Mouse (Mus musculus) right cerebral cortex, postnatal 36 days (tissue): ENCODE data around the gene Klrb1f.
"Not testable (repeated sequence)": the region's sequence is repeated elsewhere in the genome, so short reads cannot be mapped to it uniquely, and the experiment has no call there.

Experiments
- DNase-seq, 2 experiments: peaks; one replicate each; pipeline ENCODE4 v3.0.0; 2022; ENCODE audit warnings: low spot score in 2 of 2, mixed read lengths in 1 of 2

Gene Klrb1f

DNA sequence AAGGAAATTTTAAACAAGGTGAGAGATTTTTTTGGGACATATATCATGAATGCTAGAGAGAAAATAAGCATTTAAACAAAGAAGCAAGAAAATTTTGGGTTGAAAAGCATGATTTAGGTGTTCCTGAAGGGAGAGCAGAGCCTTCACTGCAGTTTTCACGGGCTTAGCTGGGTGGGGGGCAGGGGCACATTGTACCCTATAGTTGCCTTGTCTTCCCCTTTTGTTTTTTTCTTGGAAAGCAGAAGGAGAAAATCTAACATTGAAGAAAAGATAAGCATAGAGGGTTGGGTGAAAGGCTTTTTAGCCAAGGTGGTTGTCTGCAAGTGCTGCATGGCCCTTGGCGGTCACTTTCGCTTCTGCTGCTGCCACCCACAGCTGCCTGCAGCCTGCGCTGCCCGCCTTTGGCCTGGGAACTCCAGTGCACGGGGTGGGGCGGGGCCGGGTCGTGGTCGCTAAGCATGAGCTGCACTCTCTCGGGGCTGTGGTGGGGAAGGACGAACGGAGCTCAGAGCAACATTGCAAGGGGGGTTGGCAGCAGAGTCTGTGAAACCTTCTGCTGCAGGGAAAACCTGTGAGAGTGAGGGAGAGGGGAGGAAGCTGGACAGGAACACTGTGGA is 3.3 kb downstream of the Klrb1f start:
- DNase-seq: no peak

DNA sequence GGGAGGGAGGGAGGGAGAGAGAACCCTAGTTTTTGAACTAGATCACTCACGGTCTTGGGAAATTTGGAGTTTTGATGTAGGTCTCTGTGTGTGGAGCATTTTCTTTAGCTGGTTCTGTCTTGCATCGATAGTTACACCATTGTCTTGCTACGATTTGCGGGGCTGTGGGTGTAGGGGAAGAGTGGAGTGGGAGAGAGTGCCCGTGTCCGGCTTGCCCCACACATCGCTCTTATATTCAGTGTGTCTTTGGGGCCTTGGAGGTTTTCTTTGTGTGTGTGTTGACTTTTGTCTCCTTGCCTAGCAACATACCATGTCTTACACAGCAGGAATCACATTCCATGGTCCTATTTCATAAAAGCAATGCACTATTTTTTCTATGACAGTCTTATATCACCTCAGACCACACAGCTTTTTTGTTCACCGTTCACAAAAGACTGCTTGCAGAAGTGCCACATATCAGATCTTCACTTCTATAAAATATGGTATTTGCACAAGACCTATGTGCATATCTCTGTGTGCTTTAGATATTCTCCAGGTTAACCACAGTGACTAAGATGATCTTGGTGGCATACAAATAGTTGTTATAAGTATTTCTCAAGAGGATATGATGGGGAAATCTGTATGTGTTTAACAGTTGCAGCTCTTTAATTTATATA is 4.0 kb downstream of the Klrb1f start:
- no peak for DNase-seq

DNA sequence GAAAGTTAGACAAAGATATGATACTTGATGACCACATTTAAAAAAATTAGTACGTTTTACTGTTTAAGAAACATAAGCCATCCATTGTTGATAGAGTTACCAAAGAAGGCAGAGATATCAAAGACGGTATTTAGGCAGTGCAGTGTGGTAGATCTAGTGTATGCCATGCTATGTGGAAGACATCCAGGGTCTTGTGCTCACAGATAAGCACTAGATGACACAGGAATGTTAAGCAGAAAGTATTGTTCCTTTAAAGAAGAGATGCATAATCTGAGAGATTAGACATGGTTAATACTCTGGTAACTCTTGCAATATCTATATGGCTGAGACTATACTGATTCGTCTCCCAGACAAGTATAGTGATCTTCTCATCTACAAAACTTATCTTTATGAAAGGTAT is 5.4 kb downstream of the Klrb1f start:
- DNase-seq: no peak

DNA sequence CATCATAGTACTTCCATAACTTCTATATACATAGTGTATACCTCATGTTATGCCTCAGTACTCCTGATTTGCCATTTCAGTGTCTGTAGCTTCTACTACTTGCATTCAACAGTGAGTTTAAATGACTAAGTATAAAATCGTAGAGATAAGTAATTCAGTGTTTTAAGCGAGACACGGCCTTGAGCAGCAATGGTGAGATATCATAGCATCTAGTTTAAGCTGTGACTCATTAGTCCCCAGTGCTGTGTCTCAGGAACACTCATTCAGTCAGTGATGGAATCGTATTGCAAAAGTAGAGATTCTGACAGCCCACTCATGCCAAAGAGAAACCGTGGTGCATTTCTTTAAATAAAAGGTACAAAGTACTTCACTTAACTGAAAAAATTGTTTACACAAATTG is 6.0 kb downstream of the Klrb1f start:
- DNase-seq: no peak

DNA sequence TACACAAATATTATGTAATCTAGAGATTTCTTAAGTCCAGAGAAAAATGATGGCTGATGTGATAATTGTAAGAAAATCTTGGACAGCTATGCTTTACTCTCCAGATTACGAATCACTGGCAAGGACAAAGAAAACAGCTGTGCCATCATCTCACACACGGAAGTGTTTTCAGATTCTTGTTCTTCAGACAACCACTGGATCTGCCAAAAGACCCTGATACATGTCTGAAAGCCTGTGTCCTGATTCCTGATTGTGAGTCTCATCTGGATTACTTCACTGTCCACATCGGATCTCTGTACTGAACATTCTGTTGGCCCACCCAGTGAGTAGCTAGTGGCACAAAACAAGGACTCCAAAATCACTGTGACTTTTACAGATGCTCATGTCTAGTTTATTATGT is 10.5 kb downstream of the Klrb1f start:
- no peak for DNase-seq

DNA sequence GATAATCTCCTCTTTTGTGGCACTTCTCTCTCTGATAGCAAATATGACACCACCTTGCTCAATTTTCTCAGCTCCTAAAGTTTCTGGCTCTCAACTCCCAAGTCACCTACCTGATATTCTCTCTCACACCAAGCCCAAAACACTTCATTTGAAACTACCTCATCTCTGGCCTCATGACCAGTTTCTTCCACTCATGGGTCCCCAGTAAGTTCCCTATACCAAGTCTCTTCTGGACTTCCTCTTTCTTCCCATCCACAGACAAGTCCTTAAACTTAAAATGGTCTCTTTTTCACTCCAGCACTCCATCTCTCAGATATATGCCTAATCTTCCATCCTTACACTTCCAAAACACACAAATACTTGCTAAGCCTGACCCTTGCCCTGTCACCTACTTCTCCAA is 12.3 kb downstream of the Klrb1f start:
- no peak for DNase-seq

DNA sequence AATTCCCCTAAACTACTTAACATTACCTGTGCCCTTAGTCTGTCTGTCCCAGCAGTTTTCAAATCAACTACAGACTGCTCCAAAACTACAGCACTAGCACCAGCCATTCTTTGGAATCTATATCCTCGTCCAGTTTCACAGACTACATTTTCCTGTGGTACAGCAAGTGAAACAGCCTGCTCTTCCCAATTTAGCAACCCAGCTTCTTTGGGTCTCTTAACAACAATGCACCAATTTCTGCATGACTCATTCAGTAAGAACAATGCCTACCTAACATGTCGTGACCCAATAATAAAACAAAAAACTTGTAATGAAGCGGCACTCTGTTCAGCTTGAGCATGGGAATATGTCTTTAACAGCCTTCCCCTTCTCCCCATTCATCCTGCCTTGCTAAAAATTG is 19.7 kb downstream of the Klrb1f start:
- peak in 1 of 2 experiments; percentile 2 for DNase-seq

DNA sequence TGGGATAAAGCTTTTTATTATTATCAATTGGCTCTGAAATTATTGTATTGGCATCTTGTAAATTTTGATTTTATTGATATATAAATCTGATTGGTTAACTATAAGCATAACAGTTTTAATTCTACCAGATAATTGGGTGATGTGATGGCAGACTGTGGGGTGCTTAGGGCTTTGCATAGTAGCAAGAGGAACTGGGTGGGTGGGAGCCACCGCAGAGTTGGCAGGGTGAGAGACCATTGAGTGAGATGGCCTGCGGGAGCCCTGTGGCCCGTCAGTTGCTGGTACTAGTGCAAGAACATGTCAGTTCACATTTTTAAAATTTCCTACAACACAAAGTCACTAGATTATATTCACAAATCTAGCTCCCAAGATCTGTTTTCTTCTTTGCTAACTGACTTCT is 20.2 kb downstream of the Klrb1f start:
- no peak for DNase-seq

DNA sequence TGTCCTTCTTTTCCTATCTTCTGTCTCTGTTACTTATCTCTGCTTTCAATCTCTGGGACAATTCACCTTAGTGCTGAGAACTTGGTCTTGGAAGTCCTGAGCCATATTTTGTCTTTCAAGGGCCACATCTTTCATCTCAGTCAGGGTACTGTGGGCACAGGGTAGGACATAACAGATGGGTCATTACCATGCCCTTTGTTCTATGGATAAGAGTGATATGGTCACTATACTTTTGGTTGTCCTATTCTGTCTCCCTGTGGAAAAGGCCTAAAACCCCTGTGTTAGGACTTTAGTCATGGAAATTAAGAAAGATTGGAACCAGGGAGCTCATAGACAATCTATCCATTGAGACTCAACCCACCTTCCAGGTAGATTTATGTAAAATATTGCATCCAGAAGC is 20.8 kb downstream of the Klrb1f start:
- DNase-seq: no peak

DNA sequence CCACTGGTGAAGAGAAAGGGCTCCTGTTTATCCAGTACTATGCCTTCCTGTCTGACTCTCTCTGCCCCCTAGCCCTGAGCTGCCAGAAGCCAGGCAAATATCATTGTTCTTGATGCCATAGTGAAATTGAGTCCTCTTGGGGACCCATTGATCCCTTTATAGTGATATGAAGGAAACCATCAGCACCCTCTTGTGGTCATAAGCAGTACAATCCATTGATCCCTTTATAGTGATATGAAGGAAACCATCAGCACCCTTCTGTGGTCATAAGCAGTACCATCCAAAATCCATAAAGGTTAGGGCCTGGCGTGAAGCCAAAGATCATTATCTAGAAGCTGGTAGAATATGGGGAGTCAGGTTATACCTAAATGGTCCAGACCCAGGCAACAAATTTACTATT is 21.3 kb downstream of the Klrb1f start:
- DNase-seq: peak; percentile 5

DNA sequence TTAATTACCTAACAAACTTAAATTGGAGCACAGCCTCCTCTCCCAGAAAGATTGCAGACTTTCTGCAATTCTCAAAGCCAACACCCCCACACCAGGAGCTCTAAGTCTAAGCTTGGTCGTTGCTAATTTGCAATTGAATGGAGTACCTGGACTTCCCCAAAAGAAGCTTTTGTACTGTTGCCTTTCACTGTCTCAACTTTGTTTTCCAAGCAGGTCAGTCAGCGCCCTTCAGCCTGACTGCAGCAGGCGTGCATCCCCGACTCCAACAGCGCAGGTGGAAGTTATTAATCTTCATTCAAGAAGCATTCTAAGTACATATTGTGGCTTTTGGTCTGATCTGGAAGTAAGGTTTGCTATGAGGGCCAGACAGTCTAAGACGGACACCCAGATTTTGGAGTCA is 39.4 kb downstream of the Klrb1f start:
- DNase-seq: no peak

DNA sequence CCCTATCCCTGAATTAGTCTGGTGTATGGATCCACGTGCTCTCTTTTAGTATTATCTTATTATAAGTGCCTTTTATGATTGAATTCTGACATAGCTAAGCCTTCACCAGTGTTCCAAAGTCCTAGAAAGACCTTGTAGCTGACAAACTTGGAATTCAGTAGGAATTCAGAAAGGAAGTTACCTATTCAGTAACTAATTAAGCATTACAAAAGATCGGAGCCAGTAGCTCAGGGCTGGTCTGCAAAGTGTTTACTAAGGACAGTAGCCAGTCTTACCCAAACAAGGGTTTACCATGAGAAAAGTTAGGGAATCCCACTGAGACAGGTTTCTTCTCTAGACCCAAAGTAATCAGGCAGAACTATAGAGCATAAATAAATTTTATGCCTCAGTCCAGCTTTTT is 40.3 kb downstream of the Klrb1f start:
- not testable (repeated sequence) for DNase-seq

DNA sequence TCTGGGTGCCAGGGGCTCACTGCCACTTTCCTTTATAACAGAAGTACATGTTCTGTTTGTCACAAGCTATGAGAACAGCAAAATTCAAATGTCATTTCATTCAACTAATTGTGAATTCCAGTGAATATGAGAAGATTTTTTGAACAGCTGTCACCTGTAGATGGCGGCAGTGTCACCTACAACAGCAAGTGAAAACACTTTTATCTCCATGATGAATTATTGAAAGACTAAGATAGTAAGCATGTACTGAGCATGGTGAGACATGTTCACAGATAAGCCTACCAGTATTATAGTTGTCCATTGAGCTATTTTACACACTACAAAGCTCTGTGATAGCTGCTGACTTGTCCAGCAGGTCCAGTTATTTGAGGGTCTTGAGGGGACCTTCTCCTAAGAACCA is 42.5 kb downstream of the Klrb1f start:
- DNase-seq: no peak

DNA sequence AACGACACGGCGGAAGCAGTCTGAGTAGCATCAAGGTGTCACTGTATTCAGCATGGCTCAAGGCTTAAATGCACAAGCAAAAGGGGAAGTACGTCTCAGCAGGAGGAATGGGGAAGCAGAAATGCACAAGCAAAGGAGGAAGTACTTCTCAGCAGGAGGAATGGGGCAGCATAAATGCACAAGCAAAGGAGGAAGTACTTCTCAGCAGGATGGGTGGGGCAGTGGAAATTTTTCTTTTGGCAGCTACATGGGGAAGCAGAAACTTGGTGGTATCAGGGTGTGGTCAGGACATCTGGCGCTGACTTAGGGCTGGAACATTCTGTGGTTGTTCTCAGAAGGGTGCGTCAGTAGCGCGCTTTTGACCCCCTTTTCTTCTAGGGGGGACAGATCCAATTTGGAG is 42.9 kb downstream of the Klrb1f start:
- not testable (repeated sequence) for DNase-seq

DNA sequence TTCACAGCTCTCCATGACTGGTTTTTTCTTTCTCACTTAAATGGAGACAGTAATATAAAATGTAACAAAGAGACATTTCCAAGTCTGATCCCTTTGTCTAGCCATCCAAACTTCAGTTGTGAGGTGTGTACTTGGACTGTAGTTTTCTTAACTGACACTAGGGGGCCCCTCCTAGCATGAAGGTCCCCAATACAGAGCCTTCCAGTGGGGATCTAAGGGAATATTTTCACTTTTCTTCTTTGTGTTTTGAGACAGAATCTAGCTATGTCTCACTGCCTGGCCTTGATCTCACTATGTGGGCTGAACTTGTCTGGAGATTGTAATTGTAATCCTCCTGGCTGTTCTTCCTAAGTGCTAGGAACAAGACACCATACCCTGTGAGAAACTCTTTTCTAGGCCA is 49.5 kb downstream of the Klrb1f start:
- no peak for DNase-seq

DNA sequence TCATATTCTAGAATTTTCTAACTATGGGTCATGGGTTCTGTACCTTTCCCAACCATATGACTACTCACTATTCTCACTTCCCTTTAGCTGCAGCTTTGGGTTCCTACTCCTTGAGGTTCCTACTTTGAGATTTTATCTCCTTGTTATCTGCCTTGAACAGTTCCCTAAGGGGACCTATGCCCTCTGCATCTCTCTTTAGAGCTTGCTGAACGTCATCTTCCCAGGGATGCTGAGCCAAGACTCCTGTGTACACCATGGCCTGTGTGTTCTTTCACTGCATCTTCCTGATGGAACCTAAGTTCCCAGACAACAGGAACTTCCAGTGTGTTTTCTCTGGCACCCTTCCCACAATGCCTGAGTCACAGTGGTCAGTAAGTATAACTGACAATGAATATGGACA is 52.2 kb downstream of the Klrb1f start:
- no peak for DNase-seq

DNA sequence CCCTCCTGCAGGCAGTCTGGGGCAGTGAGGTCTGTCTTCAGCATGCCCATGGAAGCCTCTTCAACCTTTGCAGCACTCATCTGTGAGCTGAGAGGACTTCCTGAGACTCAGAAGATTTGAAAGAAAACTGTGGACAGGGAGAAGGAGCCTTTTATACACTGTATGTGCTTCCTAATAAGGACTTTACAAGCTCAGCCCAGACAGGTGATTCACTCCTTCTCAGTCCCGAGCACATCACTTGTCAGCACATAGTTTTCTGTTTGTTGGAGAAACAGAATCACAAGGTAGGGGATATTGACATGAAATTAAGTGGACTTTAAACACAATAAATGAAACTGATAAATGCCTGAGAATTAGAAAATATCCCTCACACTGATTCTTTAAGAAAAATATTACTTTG is 55.1 kb downstream of the Klrb1f start, which contains the start of gene Clec2e:
Gene Clec2e, minus strand, starts transcription at position 120 of the 400 bp plus-strand sequence.
- not testable (repeated sequence) for DNase-seq

DNA sequence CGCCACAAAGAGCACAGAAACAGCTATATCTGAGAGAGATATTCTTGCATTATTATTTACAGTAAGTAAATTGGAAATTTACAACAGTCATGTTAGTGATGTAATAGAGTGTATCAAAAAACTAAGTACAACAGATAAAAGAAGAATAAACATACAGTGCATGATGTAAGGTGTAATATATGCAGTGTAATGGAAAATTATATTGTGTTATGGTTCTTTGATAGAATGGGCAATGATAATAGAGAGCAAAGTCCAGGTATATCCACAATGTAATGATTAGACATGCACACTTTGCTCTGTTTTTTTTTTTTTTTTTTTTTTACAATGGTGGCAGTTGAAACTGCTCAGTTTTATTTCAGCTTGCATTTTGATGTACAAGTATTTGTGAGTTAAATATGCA is 55.9 kb downstream of the Klrb1f start:
- no peak for DNase-seq

DNA sequence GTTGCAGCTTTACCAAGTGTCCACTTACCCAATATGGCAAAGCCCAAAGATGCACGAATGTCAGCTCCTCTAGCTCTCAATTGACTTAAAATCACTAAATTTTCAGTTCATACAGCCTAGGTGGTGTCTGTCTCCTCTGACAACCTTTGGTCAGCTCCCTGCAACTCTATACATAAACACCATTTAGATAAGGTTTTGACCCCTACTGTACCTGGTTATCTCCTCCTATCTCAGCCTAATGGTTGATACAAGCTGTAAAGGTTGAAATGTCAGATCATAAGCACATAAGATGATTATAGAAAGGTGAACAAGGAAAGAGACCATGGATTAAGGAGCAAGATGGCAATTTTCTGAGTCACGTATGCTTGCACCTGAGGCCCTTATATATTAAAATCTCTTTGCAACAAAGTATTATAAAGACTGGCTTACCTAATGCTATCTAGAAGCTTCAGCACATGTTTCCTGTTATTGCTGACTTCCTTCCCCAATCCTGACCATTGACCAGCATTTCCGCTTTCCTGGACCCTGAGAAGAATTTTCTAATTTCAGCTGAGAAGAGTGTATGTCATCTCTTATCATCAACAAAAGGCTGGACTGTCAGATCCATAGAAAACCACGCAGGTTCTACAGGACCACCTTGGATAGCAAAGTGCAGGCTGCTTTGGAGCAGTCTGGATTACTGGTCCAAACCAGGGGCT is 57.3 kb downstream of the Klrb1f start:
- DNase-seq: no peak
